Mouse (Mus musculus) mouse trophoblast stem cell (cell line): Measurements from ENCODE around the gene Emg1.

Experiments used
- in situ Hi-C, 2 experiments: fragments of 300-500 bp; cut with MseI, MboI; formaldehyde crosslinking; loops; 2 replicates in 1 of 2; 3 replicates in 1 of 2; pipeline ENCODE4 v1.15.1; 2025

The Emg1 gene

GRCm38 (mm10) chr6:124711824-124712782, at the start of gene Emg1, which contains the start of gene Phb2:
TSS of gene Emg1 (minus strand) at chr6:124712178.
TSS of gene Phb2 (plus strand) at chr6:124712336.
- in situ Hi-C loops: no loop called here

- in situ Hi-C loops: no loop called here
Observed at GRCm38 (mm10) chr6:124759259-124759658, 47.3 kb upstream of the Emg1 start.

GRCm38 (mm10) chr6:124758849-124759232, 46.9 kb upstream of the Emg1 start:
- in situ Hi-C loops: no loop called here

- in situ Hi-C loops: no loop called here
Observed at GRCm38 (mm10) chr6:124757909-124758848, 46.2 kb upstream of the Emg1 start.

- in situ Hi-C loops: no loop called here
Observed at GRCm38 (mm10) chr6:124757351-124757880, 45.4 kb upstream of the Emg1 start.

- in situ Hi-C loops: no loop called here
Observed at GRCm38 (mm10) chr6:124756652-124757350, 44.8 kb upstream of the Emg1 start.

- in situ Hi-C loops: no loop called here
Observed at GRCm38 (mm10) chr6:124755831-124756595, 44.0 kb upstream of the Emg1 start, which contains the start of the genes Gm45234 and Atn1. TSS of gene Gm45234 (minus strand) at chr6:124756021. TSS of gene Atn1 (minus strand) at chr6:124756524.

- in situ Hi-C loops: no loop called here
Observed at GRCm38 (mm10) chr6:124755306-124755705, 43.3 kb upstream of the Emg1 start.

- in situ Hi-C loops: no loop called here
Observed at GRCm38 (mm10) chr6:124753861-124754260, 41.9 kb upstream of the Emg1 start.

- in situ Hi-C loops: no loop called here
Observed at GRCm38 (mm10) chr6:124750405-124750804, 38.4 kb upstream of the Emg1 start.

GRCm38 (mm10) chr6:124746654-124747632, 35.0 kb upstream of the Emg1 start:
- in situ Hi-C loops: no loop called here

- in situ Hi-C loops: no loop called here
Observed at GRCm38 (mm10) chr6:124746296-124746605, 34.3 kb upstream of the Emg1 start.

- in situ Hi-C loops: no loop called here
Observed at GRCm38 (mm10) chr6:124745490-124746295, 33.7 kb upstream of the Emg1 start.

- in situ Hi-C loops: no loop called here
Observed at GRCm38 (mm10) chr6:124744755-124745321, 32.9 kb upstream of the Emg1 start.

GRCm38 (mm10) chr6:124743647-124744046, 31.7 kb upstream of the Emg1 start:
- in situ Hi-C loops: no loop called here

- in situ Hi-C loops: no loop called here
Observed at GRCm38 (mm10) chr6:124742839-124743514, 31.0 kb upstream of the Emg1 start.

- in situ Hi-C loops: no loop called here
Observed at GRCm38 (mm10) chr6:124741842-124742241, 29.9 kb upstream of the Emg1 start.
